Mouse (Mus musculus) liver, embryonic 12.5 days (tissue): ENCODE results near the gene Pgghg. TPM values are rescaled to one million over a fixed set of nuclear protein-coding genes. Genes with fewer than 3 reads are reported as not detected.
"Not testable (repeated sequence)": the region's sequence is repeated elsewhere in the genome, so short reads cannot be mapped to it uniquely, and the experiment has no call there.

Source experiments
- ATAC-seq: fragments of 200-750 bp; cut with Nextera tagmentation; 2 replicates; pipeline ENCODE4 v1.8.0; 2017; ENCODE audit warnings: moderate number of reproducible peaks, mild to moderate bottlenecking, moderate library complexity
- H3K27ac ChIP-seq: fragments of 300-500 bp; sonication (generic); 2 replicates; pipeline ENCODE4 v1.5.1; 2016; ENCODE audit warnings: mild to moderate bottlenecking
- H3K27me3 ChIP-seq: fragments of 300-500 bp; sonication (generic); replicated peaks from 2 replicates; pipeline ENCODE4 v1.6.1; 2016; ENCODE audit warnings: mild to moderate bottlenecking, moderate library complexity
- H3K36me3 ChIP-seq: fragments of 300-500 bp; sonication (generic); 2 replicates; pipeline ENCODE4 v1.6.1; 2016; ENCODE audit warnings: mild to moderate bottlenecking, moderate library complexity
- H3K4me1 ChIP-seq: fragments of 300-500 bp; sonication (generic); 2 replicates; pipeline ENCODE4 v1.6.1; 2016
- H3K4me2 ChIP-seq: fragments of 300-500 bp; sonication (generic); 2 replicates; pipeline ENCODE4 v1.6.1; 2016; ENCODE audit warnings: mild to moderate bottlenecking, moderate library complexity
- H3K4me3 ChIP-seq: fragments of 300-500 bp; sonication (generic); 2 replicates; pipeline ENCODE4 v1.5.1; 2016; ENCODE audit warnings: mild to moderate bottlenecking, moderate library complexity
- H3K9ac ChIP-seq: fragments of 300-500 bp; sonication (generic); 2 replicates; pipeline ENCODE4 v1.6.1; 2016; ENCODE audit warnings: mild to moderate bottlenecking, moderate library complexity
- H3K9me3 ChIP-seq: fragments of 300-500 bp; sonication (generic); replicated peaks from 2 replicates; pipeline ENCODE4 v1.6.1; 2016; ENCODE audit warnings: mild to moderate bottlenecking, moderate library complexity
- WGBS: fragments of 180-500 bp; shearing (Covaris S2); methylation state at CpG from one replicate; pipeline ENCODE4 v1.1.7; 2016; ENCODE audit not compliant: insufficient replicate concordance; 5-methylcytosine and 5-hydroxymethylcytosine counted together
- polyA plus RNA-seq: library from polyadenylated mRNA; unstranded; fragments of >200 nt; fragmentation: Nextera tagmentation; extraction: Ambion mirVana; gene quantifications from 2 replicates; pipeline ENCODE4 v1.2.1, GENCODE M21; 2016

Gene Pgghg
- polyA plus RNA-seq, 1 experiment from 2014 or later: 7.9 TPM

GRCm38 (mm10) chr7:140960026-140960425, 18.8 kb downstream of the Pgghg start:
- Histone ChIP-seq H3K4me1 (peaks cover 31% of the 10 kb centered on the region), H3K27me3 (no peaks in the 10 kb centered on the region), H3K27ac (no peak overlapping the region), H3K36me3 (no peaks in the 10 kb centered on the region), H3K9ac (no peak overlapping the region), H3K9me3 (no peaks in the 10 kb centered on the region), H3K4me2 (no peak overlapping the region), H3K4me3 (no peak overlapping the region)
- WGBS: 47% methylated on average over 5 of the region's 5 CpGs
- no peak for ATAC-seq

- H3K27me3 ChIP-seq: no peaks in the 10 kb centered on the region
- 63% methylated on average over 2 of the region's 2 CpGs for WGBS
- no peak overlapping the region for H3K27ac ChIP-seq
These were observed 20.2 kb downstream of the Pgghg start for GRCm38 (mm10) chr7:140961416-140961815.

GRCm38 (mm10) chr7:140962733-140963132, 21.5 kb downstream of the Pgghg start:
- ATAC-seq: no peak

More at GRCm38 (mm10) chr7:140961416-140961815, 20.2 kb downstream of the Pgghg start:
- Histone ChIP-seq H3K4me2 (no peak overlapping the region), H3K4me3 (no peak overlapping the region), H3K9me3 (no peaks in the 10 kb centered on the region), H3K36me3 (no peaks in the 10 kb centered on the region), H3K4me1 (peaks cover 19% of the 10 kb centered on the region), H3K9ac (no peak overlapping the region)
- no peak for ATAC-seq

GRCm38 (mm10) chr7:140966921-140967320, 25.7 kb downstream of the Pgghg start, which contains the start of gene Ifitm1:
TSS of gene Ifitm1 (plus strand) at chr7:140967221.
- 66% methylated on average over 4 of the region's 4 CpGs for WGBS
- Histone ChIP-seq H3K4me1 (peaks cover 39% of the 10 kb centered on the region), H3K9ac (no peak within 1 kb of the TSS), H3K27me3 (no peaks in the 10 kb centered on the region), H3K27ac (no peak within 1 kb of the TSS), H3K4me2 (no peak within 1 kb of the TSS), H3K36me3 (no peaks in the 10 kb centered on the region), H3K9me3 (no peaks in the 10 kb centered on the region), H3K4me3 (no peak within 1 kb of the TSS)
- ATAC-seq: no peak

More at GRCm38 (mm10) chr7:140962733-140963132, 21.5 kb downstream of the Pgghg start:
- Histone ChIP-seq H3K9me3 (no peaks in the 10 kb centered on the region), H3K4me3 (no peak overlapping the region), H3K36me3 (no peaks in the 10 kb centered on the region), H3K27me3 (no peaks in the 10 kb centered on the region), H3K9ac (no peak overlapping the region), H3K4me1 (peaks cover 10% of the 10 kb centered on the region), H3K27ac (no peak overlapping the region), H3K4me2 (no peak overlapping the region)
- 80% methylated on average over 2 of the region's 2 CpGs for WGBS

GRCm38 (mm10) chr7:140967862-140968591, 26.8 kb downstream of the Pgghg start:
- Histone ChIP-seq H3K9ac (no peak overlapping the region), H3K4me2 (no peak overlapping the region), H3K27me3 (no peaks in the 10 kb centered on the region), H3K36me3 (no peaks in the 10 kb centered on the region), H3K4me1 (peaks cover 39% of the 10 kb centered on the region), H3K4me3 (no peak overlapping the region), H3K27ac (no peak overlapping the region), H3K9me3 (no peaks in the 10 kb centered on the region)
- WGBS: 14% methylated on average over 14 of the region's 14 CpGs
- ATAC-seq: 0 out of 2 replicates have a peak, but pooled peaks have one; percentile 11

- H3K4me2 ChIP-seq, ATAC-seq, H3K9me3 ChIP-seq, H3K9ac ChIP-seq, H3K36me3 ChIP-seq, H3K27me3 ChIP-seq, H3K4me3 ChIP-seq, H3K27ac ChIP-seq: not testable (repeated sequence)
- WGBS: 19% methylated on average over 3 of the region's 3 CpGs
- peaks cover 39% of the 10 kb centered on the region for H3K4me1 ChIP-seq
These were observed 27.5 kb downstream of the Pgghg start for GRCm38 (mm10) chr7:140968710-140969109.

GRCm38 (mm10) chr7:140970931-140971330, 29.7 kb downstream of the Pgghg start:
- 0 out of 2 replicates have a peak overlapping the region, but pooled peaks have one; percentile 6 for H3K27ac ChIP-seq
- no peak for ATAC-seq
- 0 out of 2 replicates have a peak, but pooled peaks cover 10% of the 10 kb centered on the region for H3K27me3 ChIP-seq
- no peaks in the 10 kb centered on the region for H3K9me3 ChIP-seq
- H3K4me3 ChIP-seq: no peak overlapping the region
- 30% methylated on average over 7 of the region's 7 CpGs for WGBS
- H3K4me1 ChIP-seq: peaks cover 49% of the 10 kb centered on the region
- H3K36me3 ChIP-seq: no peaks in the 10 kb centered on the region
- H3K4me2 ChIP-seq: no peak overlapping the region
- H3K9ac ChIP-seq: no peak overlapping the region

- H3K27ac ChIP-seq: peak overlapping the region; percentile 6; the same call in 1 of the 2 replicates
- no peak overlapping the region for H3K4me3 ChIP-seq
- 72% methylated on average over 8 of the region's 8 CpGs for WGBS
- H3K9ac ChIP-seq: no peak overlapping the region
- no peak for ATAC-seq
- H3K4me2 ChIP-seq: no peak overlapping the region
- H3K27me3 ChIP-seq: 0 out of 2 replicates have a peak, but pooled peaks cover 10% of the 10 kb centered on the region
- no peaks in the 10 kb centered on the region for H3K36me3 ChIP-seq
- peaks cover 49% of the 10 kb centered on the region for H3K4me1 ChIP-seq
- no peaks in the 10 kb centered on the region for H3K9me3 ChIP-seq
These were observed 30.4 kb downstream of the Pgghg start for GRCm38 (mm10) chr7:140971479-140972171.

- Histone ChIP-seq H3K9me3 (no peaks in the 10 kb centered on the region), H3K27ac (no peak overlapping the region), H3K9ac (no peak overlapping the region), H3K4me3 (no peak overlapping the region), H3K27me3 (0 out of 2 replicates have a peak, but pooled peaks cover 10% of the 10 kb centered on the region), H3K36me3 (no peaks in the 10 kb centered on the region), H3K4me1 (peaks cover 41% of the 10 kb centered on the region), H3K4me2 (no peak overlapping the region)
- ATAC-seq: no peak
- 47% methylated on average over 14 of the region's 14 CpGs for WGBS
These were observed 32.4 kb downstream of the Pgghg start for GRCm38 (mm10) chr7:140973396-140974165.

GRCm38 (mm10) chr7:140974940-140975339, 33.7 kb downstream of the Pgghg start:
- Histone ChIP-seq H3K4me1 (peaks cover 27% of the 10 kb centered on the region), H3K4me3 (no peak overlapping the region), H3K4me2 (no peak overlapping the region), H3K27me3 (0 out of 2 replicates have a peak, but pooled peaks cover 10% of the 10 kb centered on the region), H3K36me3 (no peaks in the 10 kb centered on the region), H3K27ac (no peak overlapping the region), H3K9me3 (no peaks in the 10 kb centered on the region), H3K9ac (no peak overlapping the region)
- WGBS: 26% methylated on average over 9 of the region's 9 CpGs
- ATAC-seq: no peak

- no peak for ATAC-seq
- Histone ChIP-seq H3K4me1 (peaks cover 22% of the 10 kb centered on the region), H3K36me3 (no peaks in the 10 kb centered on the region), H3K9ac (no peak overlapping the region), H3K4me3 (no peak overlapping the region), H3K4me2 (no peak overlapping the region), H3K27me3 (0 out of 2 replicates have a peak, but pooled peaks cover 10% of the 10 kb centered on the region), H3K9me3 (no peaks in the 10 kb centered on the region), H3K27ac (no peak overlapping the region)
- 53% methylated on average over 3 of the region's 3 CpGs for WGBS
These were observed 34.3 kb downstream of the Pgghg start for GRCm38 (mm10) chr7:140975465-140975864.
